Mouse (Mus musculus): ENCODE data around the gene Cptp. TPM values are rescaled to one million over a fixed set of nuclear protein-coding genes. Genes with fewer than 3 reads are reported as not detected.
A peak's percentile ranks its signal among the peaks of the same experiment; 100 is the strongest.

Gene Cptp
- total and polyA plus RNA-seq, 2 experiments from 2014 or later = 27.9 to 31.3 TPM

DNA sequence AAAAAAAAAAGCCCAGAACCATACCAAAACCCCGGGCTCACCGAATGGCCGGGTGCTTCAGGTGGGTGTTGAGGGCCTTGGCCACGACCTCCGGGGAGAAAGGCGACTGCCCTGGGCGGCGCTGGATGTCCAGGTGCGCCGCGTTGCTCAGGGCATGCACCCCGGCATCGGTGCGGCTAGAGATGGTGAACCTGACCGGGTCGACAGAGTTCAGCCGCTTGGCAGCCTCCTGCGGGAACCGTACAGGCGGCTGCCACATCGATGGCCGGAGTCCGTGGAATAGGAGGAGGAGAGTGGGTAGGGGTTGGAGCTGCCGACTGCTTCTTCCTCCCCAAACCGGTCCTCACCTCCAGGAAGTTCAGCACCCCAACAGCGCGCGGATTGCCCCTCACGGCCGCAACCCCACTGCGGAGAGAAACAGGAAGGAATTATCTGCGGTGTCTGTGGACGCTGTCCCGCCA is 21.8 kb upstream of the Cptp start:
- DNase-seq (ENCODE audit: low spot score) (no peak), ATAC-seq (peak; percentile 0; the same call in 1 of the 2 replicates)
- H3K4me1 ChIP-seq (ENCODE audit: insufficient read depth, low read length) = peaks cover 31% of the 10 kb centered on the region
- peak overlapping the region; percentile 89 for H3K9ac ChIP-seq (replicated peaks; ENCODE audit: low read length)
- H3K4me3 ChIP-seq (ENCODE audit: low read length) = peak overlapping the region; percentile 79
- H3K27me3 ChIP-seq (ENCODE audit: insufficient read depth, low read length) = no peaks in the 10 kb centered on the region
- no peak for TF ChIP-seq CTCF (IDR thresholded peaks at IDR 0.05; ENCODE audit: low read depth)
- H3K9me3 ChIP-seq (ENCODE audit: low read length) = no peaks in the 10 kb centered on the region
- peak overlapping the region; percentile 99 for H3K27ac ChIP-seq
- H3K4me2 ChIP-seq (ENCODE audit: low read depth, low read length) = peak overlapping the region; percentile 73
- WGBS = 0% methylated on average over 34 of the region's 34 CpGs
- H3K36me3 ChIP-seq (ENCODE audit: insufficient read depth, low read length) = peaks cover 32% of the 10 kb centered on the region

- Histone ChIP-seq H3K4me2 (ENCODE audit: low read depth, low read length) (no peak overlapping the region), H3K27ac (no peak overlapping the region), H3K9ac (replicated peaks; ENCODE audit: low read length) (no peak overlapping the region), H3K4me1 (ENCODE audit: insufficient read depth, low read length) (peaks cover 14% of the 10 kb centered on the region), H3K27me3 (ENCODE audit: insufficient read depth, low read length) (no peaks in the 10 kb centered on the region), H3K4me3 (ENCODE audit: low read length) (no peak overlapping the region), H3K9me3 (ENCODE audit: low read length) (no peaks in the 10 kb centered on the region), H3K36me3 (ENCODE audit: insufficient read depth, low read length) (peaks cover 42% of the 10 kb centered on the region)
- no peak for TF ChIP-seq CTCF (IDR thresholded peaks at IDR 0.05; ENCODE audit: low read depth)
- DNase-seq (ENCODE audit: low spot score) (no peak), ATAC-seq (no peak)
- 81% methylated on average over 5 of the region's 5 CpGs for WGBS
Observed at GRCm38 (mm10) chr4:155889316-155889715, 20.1 kb upstream of the Cptp start.

- ATAC-seq (no peak), DNase-seq (ENCODE audit: low spot score) (no peak)
- H3K4me3 ChIP-seq (ENCODE audit: low read length) = no peak overlapping the region
- H3K27me3 ChIP-seq (ENCODE audit: insufficient read depth, low read length) = no peaks in the 10 kb centered on the region
- TF ChIP-seq CTCF (IDR thresholded peaks at IDR 0.05; ENCODE audit: low read depth) = no peak
- peaks cover 3% of the 10 kb centered on the region; the same call in 1 of the 2 replicates for H3K4me1 ChIP-seq (ENCODE audit: insufficient read depth, low read length)
- H3K27ac ChIP-seq = no peak overlapping the region
- no peaks in the 10 kb centered on the region for H3K9me3 ChIP-seq (ENCODE audit: low read length)
- H3K36me3 ChIP-seq (ENCODE audit: insufficient read depth, low read length) = peaks cover 42% of the 10 kb centered on the region
- WGBS = 96% methylated on average over 9 of the region's 9 CpGs
- H3K4me2 ChIP-seq (ENCODE audit: low read depth, low read length) = no peak overlapping the region
- H3K9ac ChIP-seq (replicated peaks; ENCODE audit: low read length) = no peak overlapping the region
Observed at GRCm38 (mm10) chr4:155888181-155888580, 18.9 kb upstream of the Cptp start.

DNA sequence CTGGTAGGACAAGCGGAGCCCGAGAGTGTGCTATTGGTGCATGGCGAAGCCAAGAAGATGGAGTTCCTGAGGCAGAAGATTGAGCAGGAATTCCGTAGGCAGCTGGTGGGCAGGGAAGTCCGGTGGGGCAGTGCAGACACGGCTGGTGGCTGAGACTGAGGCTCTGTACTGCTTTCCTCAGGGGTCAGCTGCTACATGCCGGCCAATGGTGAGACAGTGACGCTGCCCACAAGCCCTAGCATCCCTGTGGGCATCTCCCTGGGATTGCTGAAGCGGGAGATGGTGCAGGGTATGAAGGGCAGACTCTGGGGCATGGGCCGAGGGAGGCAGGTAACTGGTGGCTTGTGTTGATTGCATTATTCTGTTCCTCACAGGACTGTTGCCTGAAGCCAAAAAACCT is 18.4 kb upstream of the Cptp start:
- 85% methylated on average over 10 of the region's 10 CpGs for WGBS
- Histone ChIP-seq H3K27ac (no peak overlapping the region), H3K9ac (replicated peaks; ENCODE audit: low read length) (no peak overlapping the region), H3K4me2 (ENCODE audit: low read depth, low read length) (no peak overlapping the region), H3K27me3 (ENCODE audit: insufficient read depth, low read length) (no peaks in the 10 kb centered on the region), H3K36me3 (ENCODE audit: insufficient read depth, low read length) (peaks cover 42% of the 10 kb centered on the region), H3K9me3 (ENCODE audit: low read length) (no peaks in the 10 kb centered on the region), H3K4me1 (ENCODE audit: insufficient read depth, low read length) (no peaks in the 10 kb centered on the region), H3K4me3 (ENCODE audit: low read length) (no peak overlapping the region)
- no peak for TF ChIP-seq CTCF (IDR thresholded peaks at IDR 0.05; ENCODE audit: low read depth)
- DNase-seq (ENCODE audit: low spot score) = no peak
- ATAC-seq = no peak

GRCm38 (mm10) chr4:155886330-155886729 is 17.1 kb upstream of the Cptp start:
- H3K4me1 ChIP-seq (ENCODE audit: insufficient read depth, low read length) = no peaks in the 10 kb centered on the region
- WGBS = 95% methylated on average over 5 of the region's 5 CpGs

DNA sequence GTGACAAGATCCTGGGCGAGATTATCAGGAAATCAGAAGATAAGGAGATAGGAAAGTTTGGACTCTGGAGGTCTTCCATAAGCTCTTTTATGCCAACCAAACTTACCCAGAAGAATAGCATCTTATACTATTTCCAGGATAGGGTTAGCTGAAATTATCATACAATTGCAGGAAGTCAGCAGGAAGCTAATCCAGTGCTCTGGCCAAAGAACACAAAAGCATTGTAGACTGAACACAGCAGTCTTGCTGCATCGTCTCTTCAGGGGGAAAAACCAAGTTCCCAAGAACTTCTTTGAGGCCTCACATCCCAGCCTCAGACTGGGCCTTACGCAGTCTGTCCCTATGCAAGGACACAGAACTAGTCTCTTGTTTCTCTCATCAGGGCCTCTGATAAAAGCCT is 14.3 kb upstream of the Cptp start:
- Histone ChIP-seq H3K4me2 (ENCODE audit: low read depth, low read length) (no peak overlapping the region), H3K9me3 (ENCODE audit: low read length) (no peaks in the 10 kb centered on the region), H3K4me1 (ENCODE audit: insufficient read depth, low read length) (no peaks in the 10 kb centered on the region), H3K27me3 (ENCODE audit: insufficient read depth, low read length) (no peaks in the 10 kb centered on the region), H3K27ac (no peak overlapping the region), H3K9ac (replicated peaks; ENCODE audit: low read length) (no peak overlapping the region), H3K4me3 (ENCODE audit: low read length) (no peak overlapping the region), H3K36me3 (ENCODE audit: insufficient read depth, low read length) (peaks cover 34% of the 10 kb centered on the region)
- ATAC-seq = no peak
- TF ChIP-seq CTCF (IDR thresholded peaks at IDR 0.05; ENCODE audit: low read depth) = no peak
- WGBS = 80% methylated on average over 3 of the region's 3 CpGs
- DNase-seq (ENCODE audit: low spot score) = no peak

More at GRCm38 (mm10) chr4:155886330-155886729, 17.1 kb upstream of the Cptp start:
- TF ChIP-seq CTCF (IDR thresholded peaks at IDR 0.05; ENCODE audit: low read depth) = no peak
- no peak overlapping the region for H3K4me2 ChIP-seq (ENCODE audit: low read depth, low read length)
- H3K27me3 ChIP-seq (ENCODE audit: insufficient read depth, low read length) = no peaks in the 10 kb centered on the region
- DNase-seq (ENCODE audit: low spot score) (no peak), ATAC-seq (no peak)
- H3K9me3 ChIP-seq (ENCODE audit: low read length) = no peaks in the 10 kb centered on the region
- no peak overlapping the region for H3K4me3 ChIP-seq (ENCODE audit: low read length)
- no peak overlapping the region for H3K27ac ChIP-seq
- H3K36me3 ChIP-seq (ENCODE audit: insufficient read depth, low read length) = peaks cover 42% of the 10 kb centered on the region
- H3K9ac ChIP-seq (replicated peaks; ENCODE audit: low read length) = no peak overlapping the region

DNA sequence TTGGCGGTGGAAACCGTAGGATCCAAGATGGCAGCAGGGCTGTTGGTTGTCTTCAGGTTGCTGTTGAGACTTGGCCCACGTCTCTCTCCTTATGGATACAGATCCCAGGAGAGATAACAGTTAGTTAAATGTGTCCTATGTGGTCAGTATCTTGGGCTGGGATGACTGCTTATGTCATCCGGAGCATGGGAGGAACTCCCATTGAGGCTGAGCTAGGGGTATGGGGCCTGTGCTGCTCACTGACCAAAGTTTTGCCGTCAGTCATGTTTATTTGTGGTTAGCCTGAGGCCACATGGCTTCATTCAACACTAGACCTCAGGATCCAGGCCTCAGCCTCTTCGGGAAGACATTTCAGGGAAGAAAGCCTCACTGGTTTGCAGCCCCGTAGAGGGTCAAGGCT is 2.2 kb upstream of the Cptp start:
- ATAC-seq (no peak), DNase-seq (ENCODE audit: low spot score) (no peak)
- no peaks in the 10 kb centered on the region for H3K27me3 ChIP-seq (ENCODE audit: insufficient read depth, low read length)
- H3K4me2 ChIP-seq (ENCODE audit: low read depth, low read length) = no peak overlapping the region
- no peak overlapping the region for H3K27ac ChIP-seq
- no peaks in the 10 kb centered on the region for H3K9me3 ChIP-seq (ENCODE audit: low read length)
- TF ChIP-seq CTCF (IDR thresholded peaks at IDR 0.05; ENCODE audit: low read depth) = no peak
- peaks cover 30% of the 10 kb centered on the region for H3K36me3 ChIP-seq (ENCODE audit: insufficient read depth, low read length)
- H3K4me3 ChIP-seq (ENCODE audit: low read length) = no peak overlapping the region
- 89% methylated on average over 7 of the region's 7 CpGs for WGBS
- H3K4me1 ChIP-seq (ENCODE audit: insufficient read depth, low read length) = peaks cover 5% of the 10 kb centered on the region
- no peak overlapping the region for H3K9ac ChIP-seq (replicated peaks; ENCODE audit: low read length)

Measured in hindbrain, postnatal 0 days (tissue).